Mouse (Mus musculus) left cerebral cortex, postnatal 4 days (tissue): ENCODE measurements around the gene Lnx2. TPM values are rescaled to one million over a fixed set of nuclear protein-coding genes. Genes with fewer than 3 reads are reported as not detected.

Experiments used
- DNase-seq: peaks from one replicate; pipeline ENCODE4 v3.0.0-alpha.2; 2022
- intact Hi-C: fragments of 180-260 bp; cut with DNase I; formaldehyde crosslinking; loops from one replicate; pipeline ENCODE4 v1.15.1; 2025
- total RNA-seq, 2 experiments: library from RNA; stranded (reverse); gene quantifications; 2 replicates each; pipeline ENCODE4 v1.2.3; 2021

Lnx2 gene
- 10 to 100 TPM in 1 of 2 experiments, 1 to 10 TPM in 1; 9.7 to 10.7 TPM for total RNA-seq

DNA sequence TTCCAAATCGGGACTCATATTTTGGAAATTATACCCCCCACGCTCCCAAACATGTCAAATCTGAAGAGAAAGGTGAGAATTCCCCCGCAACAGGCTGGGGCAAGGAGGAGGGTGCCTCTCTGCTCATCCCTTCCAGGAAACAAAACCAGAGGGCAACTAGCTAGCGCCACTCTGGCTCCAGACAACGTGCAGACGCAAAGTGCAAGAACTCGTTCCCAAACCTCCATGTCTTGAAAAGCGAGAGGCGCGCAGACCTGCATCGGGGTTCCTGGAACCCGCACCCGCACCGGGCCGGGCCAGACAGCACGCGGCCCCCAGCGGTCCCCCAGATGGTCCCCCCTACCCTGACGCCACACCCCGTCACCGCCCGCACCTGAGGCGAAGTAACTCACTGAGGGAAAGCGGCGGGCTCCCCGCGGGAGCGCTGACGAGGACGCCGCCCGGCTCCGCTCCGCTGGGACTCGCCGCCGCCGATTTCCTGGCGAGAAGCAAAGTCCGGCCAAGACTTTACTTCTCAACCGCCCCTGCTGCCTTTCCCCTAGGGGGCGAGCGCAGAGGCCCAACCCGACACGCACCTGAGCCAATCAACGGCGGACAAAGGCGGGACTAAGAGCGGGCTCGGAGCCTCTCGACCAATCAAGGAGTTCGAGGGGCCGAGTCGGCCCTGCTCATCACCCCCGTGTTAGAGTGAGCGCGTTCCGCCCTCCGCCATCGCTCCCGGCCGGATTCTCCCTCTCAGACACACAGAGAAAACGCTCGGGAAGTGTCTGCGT, at the start of gene Lnx2:
TSS of gene Lnx2 (minus strand) at position 561 of the 773 bp plus-strand sequence.
- intact Hi-C loops, result loop anchor here (10.0 kb wide), 1 partner anchor 91 kb away; no protein-coding TSS in a partner anchor
- DNase-seq, result peak; percentile 98

DNA sequence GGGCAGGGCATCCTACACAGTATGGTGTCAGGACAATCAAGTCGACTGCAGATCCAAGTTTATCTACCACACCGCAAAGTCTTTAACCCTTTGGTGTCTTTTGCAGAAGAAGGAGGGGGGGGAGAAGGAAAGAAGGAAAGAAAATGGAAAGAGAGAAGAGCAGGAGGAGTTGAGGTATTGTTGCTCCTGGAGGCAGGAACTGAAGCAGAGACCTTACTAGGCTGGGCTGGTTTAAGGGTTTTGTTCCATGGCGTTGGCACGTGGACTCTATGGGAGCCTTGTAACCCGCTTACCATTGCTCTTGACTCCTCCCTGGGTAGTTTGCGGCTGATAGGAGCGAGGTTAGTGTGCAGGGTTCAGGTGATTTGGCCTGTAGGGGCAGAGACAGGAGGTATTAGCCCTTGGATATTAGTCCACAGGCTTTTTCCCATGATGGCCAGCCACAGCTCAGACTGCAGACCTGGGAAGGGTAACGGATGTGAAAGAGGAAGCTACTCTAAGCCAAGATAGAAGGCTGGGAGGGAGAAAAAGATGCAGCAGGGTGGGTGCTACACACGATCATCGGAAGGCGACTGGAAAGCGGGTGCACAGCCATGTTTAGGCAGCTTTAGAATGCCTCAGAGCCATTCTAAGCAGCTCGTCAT, 49.3 kb upstream of the Lnx2 start:
- intact Hi-C loops, result no loop called here
- no peak for DNase-seq

DNA sequence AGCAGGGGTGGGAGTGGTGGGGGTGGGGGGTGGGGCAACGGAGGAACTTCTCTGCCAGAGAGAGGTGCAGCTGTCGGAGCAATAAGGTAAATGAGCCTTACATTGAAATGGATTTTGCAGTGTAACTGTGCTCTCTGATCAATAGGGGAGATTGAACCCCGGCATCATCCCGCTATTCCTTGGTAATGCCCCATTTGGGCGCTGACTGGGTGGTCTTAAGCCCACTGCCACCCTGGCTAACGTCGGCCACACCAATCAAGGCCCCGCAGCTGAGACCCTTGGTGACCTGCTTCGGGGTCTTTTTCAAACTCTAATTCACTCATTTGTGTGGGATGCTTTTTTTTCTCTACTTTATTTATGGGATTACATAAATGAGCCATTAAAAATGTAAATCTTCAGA, 48.4 kb upstream of the Lnx2 start:
- intact Hi-C loops, result no loop called here
- DNase-seq, result no peak

DNA sequence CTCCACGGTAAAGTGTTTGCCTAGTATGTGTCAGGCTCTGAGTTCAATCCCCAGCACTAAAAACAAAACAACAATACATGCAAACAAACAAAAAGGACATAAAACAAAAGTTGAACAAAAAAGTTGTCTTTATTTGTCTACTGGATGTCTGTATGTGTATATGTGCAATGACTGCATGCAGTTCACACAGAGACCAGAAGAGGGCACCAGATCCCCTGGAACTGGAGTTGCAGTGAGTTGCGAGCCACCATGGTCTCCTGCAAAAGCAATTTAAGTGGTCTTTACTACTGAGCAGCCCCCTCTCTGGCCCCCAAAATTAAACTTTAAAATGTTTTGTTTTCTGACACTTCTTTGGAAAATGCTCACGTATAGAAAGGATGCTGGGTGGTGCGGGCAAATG, 44.8 kb upstream of the Lnx2 start:
- intact Hi-C loops, result no loop called here
- DNase-seq, result no peak

DNA sequence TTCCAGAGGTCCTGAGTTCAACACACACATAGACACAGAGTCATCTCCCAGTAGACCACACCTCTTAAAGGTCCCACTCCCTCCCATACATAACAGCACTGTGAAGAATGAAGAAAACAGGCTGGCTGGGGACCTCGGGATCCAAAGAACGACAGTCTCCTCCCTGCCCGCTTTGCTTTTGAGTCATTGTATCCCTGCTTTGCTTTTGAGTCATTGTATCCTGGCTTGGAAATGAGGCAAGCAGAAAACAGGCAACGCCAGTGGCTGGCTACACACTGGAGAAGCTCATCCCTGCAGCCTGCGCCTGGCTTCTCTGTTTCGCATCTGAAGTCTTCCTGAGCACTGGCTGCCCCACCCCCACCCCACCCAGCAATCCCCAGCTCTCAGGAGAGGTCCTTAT, 40.6 kb upstream of the Lnx2 start:
- intact Hi-C loops, result no loop called here
- DNase-seq, result no peak

DNA sequence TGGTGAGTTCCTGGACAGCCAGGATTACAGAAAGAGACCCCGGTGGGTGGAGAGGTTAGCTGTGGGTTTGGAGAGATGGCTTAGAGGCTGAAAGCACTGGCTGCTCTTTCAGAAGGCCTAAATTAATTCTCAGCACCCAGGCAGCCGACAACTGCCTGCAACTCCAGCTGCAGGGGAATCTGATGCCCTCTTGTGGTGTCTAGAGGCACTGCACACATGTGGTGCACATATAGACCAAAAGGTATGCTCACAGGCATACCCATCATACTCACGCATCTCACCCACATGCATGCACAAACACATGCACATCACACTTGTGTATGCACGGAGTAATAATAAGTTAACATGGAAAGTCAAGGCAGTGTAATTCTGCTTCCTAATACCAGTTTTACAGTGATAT, 39.2 kb upstream of the Lnx2 start:
- intact Hi-C loops, result no loop called here
- DNase-seq, result no peak

DNA sequence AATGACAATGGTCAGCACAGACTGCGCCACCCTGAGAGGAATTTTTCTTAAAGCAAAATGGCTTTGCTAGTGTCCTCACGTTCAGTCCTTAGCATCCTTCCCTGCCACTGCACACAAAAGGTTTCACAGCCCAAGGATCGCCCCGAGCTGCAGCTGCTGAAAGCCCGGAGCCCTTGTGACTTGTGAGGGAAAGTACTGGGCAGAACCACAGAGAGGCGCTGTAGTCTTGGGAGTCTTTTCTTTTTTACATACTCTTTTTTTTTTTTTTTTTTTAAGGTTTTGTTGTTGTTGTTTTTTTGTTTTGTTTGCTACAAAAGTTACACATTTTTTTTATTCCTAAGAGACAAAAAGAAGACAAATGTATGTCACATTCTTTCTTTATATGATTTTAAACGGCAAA, 38.4 kb upstream of the Lnx2 start:
- intact Hi-C loops, result no loop called here

DNA sequence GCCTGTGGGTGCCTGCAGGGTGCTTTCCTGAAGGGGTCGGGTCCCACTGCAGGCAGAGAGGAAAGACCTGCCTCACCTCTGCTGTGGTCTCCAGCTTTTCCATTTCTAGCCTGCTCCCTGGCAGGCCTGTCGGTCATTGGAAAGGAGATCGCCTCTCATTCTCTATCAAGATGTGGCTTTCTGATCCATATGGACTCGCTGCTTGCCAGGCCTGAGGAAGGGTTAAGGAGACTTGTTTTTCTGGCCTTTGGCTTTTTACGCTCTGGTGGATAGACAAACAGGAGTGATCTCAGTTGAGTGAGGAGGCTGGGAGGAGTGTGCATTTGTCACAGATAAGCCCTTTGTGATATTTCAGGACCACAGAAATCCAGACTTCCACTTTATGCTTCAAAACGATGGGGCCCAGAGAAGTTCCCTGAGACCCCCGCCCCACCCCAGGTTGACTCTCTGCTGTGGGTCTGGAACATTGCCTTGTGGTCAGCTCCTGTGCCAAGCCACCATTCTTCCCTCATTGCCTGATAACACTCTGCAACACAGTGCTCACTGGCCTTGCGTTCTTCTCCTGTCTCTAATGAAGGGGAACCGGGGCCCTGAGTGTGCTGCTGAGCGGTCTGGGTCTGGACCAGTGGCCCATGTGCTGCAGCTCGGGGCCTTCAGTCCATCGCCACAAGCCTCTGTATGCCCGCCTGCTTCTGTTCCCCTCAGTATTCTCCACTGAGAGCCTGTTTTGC, 32.6 kb upstream of the Lnx2 start:
- intact Hi-C loops, result no loop called here
- no peak for DNase-seq

More for the DNA sequence above, 38.4 kb upstream of the Lnx2 start:
- no peak for DNase-seq

DNA sequence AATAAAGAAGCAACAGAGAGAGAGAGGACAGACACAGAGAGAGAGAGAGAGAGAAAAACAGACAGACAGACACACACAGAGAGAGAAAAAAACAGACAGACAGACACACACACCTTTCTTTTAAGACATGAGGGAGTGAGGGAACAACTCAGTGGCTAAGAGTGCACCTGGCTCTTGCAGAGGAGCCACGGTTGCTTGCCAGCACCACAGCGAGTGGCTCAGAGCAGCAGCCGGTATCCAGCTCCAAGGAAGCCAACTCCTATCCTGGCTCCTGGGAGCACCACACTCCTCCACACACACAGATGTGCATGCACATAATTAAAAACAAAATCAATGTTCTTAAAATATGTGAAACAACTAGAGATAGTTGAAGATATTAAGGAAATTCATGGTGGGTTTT, 30.9 kb upstream of the Lnx2 start:
- intact Hi-C loops, result no loop called here
- DNase-seq, result no peak

DNA sequence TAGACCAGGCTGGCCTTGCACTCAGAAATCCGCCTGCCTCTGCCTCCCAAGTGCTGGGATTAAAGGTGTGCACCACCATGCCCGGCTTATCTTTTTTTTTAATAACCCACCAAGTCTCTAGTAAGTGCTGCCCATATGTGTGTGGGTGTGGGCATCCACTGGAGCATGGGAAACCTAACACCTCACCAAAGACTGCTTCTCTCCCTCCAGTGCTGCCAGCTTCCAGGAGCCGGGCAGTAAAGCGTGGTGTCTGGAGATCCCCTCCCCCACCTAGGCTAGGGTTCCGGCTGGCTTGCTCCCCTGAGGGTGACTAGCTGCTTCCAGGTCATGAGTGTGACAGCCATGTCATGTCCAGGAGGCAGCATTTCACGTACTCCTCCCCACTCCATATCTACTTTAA, 25.9 kb upstream of the Lnx2 start:
- no peak for DNase-seq
- intact Hi-C loops, result no loop called here

DNA sequence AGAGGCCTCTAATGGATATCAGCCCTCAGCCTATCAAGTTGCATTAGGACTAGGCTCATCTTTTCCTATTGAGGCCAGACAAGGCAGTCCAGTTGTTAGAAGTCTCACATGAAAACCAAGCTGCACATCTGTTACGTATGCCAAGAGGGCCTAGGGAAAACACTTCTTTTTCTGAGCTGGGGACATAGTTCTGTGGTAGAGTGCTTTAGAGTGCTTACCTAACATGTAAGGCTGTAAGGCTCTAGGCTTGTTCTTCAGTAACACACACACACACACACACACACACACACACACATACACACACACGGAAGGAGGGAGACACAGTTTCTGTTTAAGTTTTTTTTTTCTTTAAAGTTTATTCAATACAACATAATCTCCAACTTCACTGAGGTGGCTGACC, 23.8 kb upstream of the Lnx2 start:
- DNase-seq, result no peak
- intact Hi-C loops, result no loop called here

DNA sequence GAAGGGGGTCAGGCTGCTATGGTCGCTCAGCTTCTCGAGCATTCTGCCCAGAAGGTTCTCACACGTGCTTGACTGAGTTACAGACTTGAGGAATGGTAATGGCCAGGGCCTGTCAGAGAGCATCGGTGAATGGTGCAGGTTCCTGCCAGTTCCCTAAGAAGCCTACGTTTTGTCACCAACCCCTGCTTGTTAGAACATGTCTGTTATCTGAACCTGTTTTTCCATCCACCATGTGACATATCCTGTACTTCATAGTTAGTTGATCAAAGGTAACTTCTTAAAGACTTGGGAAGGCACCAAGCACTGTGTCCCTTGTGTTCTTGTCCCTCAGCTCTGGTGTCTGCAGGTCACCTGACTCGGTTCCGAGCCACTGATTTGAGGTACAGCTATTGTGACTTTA, 22.3 kb upstream of the Lnx2 start:
- intact Hi-C loops, result no loop called here
- no peak for DNase-seq

DNA sequence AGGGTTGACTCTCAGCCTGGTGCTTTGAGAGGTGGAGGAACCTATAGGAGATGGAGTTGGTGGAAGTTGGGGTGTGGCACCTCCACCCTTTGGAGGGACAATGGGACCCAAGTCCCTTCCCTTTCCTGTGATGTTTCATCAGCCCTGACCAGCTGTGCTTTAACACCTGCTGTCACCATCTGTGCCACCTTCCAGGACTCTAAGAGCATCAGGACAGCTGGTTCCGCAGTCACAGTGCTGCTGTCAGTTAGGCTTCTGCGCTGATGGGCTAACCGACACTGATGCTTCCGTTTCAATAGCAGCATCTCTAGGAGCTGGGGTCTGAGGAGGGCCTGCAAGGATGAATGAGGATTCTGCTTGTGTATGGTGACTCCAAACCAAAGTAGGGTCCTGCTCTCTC, 20.2 kb upstream of the Lnx2 start:
- DNase-seq, result no peak
- intact Hi-C loops, result no loop called here

DNA sequence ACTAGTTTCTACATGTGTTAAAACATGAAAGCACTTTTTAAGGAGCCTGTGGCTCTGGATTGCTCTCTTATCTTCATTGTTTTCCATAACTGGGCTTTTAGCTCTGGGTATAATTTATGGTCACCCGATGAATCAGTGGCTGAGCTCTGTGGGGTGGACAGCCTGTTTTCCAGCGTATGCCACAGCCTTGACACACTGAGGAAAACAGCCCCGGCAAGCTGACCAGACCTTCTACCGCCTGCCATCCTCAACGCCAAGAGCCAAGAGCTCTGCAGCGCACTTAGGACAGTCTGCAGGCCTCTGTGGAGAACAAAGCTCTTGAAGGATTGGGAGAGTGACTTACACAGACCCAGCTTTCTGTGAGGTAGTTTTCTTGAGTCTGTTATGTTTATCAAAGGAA, 17.9 kb upstream of the Lnx2 start:
- no peak for DNase-seq
- intact Hi-C loops, result no loop called here

DNA sequence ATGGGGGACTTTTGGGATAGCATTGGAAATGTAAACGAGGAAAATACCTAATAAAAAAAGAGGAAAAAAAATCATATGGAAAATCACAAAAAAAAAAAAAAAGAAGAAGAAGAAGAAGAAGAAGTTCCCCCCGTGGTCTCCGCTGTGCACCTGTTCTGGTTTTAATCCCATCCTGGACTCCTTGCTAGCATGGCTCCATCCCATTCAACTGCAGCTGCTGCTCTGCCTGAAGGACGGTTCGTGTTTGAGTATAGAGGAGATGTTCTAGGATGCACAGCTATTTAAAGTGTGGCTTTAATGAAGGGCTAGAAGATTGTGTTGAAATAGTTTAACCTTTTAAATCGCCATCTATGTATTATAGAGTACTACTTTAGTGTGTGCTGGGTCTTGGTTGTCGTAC, 16.1 kb upstream of the Lnx2 start:
- intact Hi-C loops, result no loop called here
- DNase-seq, result no peak

DNA sequence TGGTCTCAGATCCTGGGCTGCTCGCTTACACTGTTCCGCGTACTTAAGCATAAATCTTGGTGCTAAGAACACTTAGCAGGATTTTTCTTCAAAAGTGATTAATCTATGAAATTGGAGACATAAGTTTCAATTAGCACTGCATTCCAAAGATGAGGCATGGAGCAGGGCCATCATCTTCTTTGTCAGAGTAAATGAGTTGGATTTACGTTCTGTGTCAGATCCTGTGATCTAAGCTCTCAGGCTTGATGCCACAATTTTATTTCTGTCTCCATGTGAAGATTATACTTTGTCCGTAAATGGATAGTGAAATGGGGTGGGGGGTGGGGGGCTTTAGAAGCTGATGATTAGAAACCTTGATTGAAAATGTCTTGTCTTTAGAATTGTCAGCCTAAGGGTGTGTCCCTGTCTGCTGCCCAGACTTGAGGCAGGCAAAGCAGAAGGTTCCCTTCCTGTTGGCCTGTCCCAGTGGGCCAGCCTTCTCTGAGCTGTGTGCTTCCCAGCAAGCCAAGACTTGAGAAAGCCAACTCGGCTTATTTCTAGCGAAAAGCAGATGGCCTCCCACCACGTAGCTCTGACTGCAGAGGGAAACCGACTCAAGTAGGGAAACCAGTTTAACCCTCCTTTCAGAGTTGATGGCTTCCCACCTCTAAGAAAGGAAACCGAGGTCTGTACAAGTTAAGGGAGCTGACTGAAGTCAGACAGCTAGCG, 14.0 kb upstream of the Lnx2 start:
- intact Hi-C loops, result no loop called here
- DNase-seq, result peak; percentile 64

DNA sequence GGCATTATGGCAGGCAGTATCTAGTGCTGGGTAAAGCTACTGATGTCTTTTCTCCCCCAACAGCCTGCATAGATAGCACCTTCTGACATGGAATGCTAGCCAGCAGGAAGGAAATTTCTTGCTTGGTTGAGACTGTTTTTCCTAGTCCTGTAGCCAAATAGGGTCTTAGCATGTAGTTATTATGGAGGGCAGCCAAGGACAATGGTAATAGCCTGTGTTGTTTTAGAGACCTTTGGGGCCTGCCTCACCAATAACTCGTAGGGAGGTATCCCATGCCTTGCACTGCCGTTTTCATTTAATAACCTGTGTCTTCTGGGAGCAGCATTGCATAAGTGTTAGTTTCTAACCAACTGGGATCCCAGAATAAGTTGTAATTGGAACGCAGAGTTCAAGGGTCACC, 13.4 kb upstream of the Lnx2 start:
- DNase-seq, result no peak
- intact Hi-C loops, result no loop called here

DNA sequence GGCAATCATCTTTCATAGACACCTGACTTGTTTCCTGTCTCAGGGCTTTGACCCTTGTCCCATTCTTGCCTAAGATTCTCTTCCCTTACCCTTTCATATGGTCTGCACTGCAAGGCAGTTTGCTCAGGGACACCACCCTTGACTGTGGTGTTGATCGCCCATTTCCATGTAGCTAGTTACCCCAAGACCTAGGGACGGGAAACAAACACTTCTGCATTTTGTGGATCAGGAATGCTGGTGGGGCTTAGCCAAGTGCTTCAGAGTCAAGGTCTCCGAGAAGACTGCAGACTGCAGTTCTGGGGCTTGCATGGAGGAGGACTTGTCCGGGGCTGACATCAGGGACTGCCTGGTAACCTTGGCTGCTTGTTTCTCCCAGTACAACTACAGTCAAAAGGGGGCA, 10.4 kb upstream of the Lnx2 start:
- DNase-seq, result no peak
- intact Hi-C loops, result no loop called here

DNA sequence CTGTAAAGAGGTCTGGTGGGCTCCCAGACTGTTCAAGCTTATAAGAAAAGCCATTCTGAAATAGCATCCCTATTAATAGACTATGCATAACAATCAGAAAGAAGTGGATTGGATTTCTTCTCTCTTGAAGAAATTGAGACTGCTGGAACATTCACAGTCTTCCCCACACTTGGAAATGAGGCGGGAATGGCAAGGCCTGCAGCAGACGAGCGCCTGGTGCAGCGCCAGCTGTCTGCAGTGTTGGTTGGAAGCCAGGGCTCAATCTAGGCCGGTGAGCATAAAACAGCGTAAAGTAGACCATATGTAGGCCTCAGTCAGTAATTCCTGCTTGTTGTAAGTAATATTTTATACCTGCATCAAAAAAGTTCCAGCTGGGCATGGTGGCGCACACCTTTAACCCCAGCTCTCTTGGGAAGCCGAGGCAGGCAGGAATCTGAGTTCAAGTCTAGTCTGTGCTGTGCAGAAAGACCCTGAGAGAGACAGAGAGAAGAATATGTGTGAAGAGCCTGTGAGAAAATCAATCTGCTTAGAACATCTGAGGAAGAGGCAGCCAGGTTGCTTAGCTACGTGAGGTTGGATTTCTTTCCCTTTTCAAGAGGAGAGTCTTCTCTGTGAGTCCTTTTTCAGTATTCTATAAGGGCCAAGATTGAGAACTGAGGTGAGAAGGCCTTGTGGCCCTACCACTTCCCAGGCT, 9.0 kb upstream of the Lnx2 start:
- intact Hi-C loops, result no loop called here

DNA sequence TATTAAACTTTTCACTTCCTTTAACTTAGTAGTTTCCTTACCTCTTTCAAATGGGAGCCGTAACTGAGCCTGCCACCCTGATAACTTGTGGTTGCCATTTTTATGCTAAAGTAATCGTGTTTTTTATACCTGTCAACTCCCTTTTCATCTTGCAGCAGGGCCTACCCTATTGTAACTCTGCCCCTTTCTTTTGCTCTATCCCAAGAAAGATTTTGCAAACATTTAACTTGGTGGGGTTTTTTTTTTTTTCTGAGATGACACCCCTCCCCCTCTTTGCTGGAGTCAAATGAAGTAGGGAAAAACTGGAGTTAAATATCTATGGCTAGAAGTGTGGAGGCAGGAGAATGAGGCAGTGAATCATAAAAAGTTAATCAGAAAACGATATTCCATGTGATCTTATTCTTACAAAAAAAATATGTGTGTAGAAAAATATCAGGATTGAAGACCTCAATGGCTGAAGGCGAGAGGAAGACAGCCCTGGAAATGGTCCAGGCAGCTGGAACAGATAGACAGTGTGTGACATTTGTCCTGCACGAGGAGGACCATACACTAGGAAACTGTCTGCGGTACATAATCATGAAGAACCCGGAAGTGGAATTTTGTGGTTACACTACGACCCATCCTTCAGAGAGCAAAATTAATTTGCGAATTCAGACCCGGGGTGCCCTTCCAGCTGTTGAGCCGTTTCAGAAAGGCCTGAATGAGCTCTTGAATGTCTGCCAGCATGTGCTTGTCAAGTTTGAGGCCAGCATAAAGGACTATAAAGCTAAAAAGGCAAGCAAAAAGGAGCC, 1.9 kb upstream of the Lnx2 start:
- no peak for DNase-seq
- intact Hi-C loops, result loop anchor here (10.0 kb wide), 1 partner anchor 94 kb away; no protein-coding TSS in a partner anchor

More for the DNA sequence above, 9.0 kb upstream of the Lnx2 start:
- peak; percentile 86 for DNase-seq
